Mouse (Mus musculus): ENCODE measurements at regions not wholly inside any gene's neighbourhood (a gene's known extent, or its start where the extent isn't known, plus 50 kb on each side); places are given as distances from the start of the nearest gene placed in this dataset.

DNA sequence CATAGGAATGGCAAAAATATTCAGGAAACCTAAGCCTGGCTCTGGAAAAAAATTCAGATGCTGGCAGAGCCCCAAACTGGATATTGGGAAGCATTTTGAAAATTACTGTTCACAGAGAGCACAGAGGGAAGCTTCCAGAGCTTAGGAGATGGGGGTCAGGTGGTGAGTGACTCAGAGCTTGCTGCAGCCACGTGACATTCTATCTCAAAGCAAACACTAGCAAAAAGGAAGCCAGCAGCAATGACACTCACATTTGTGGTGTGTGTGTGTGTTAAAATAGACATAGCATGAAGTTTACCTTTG lies 58.6 kb upstream of the Mkln1 start:
- Histone ChIP-seq H3K9me3 (no peaks in the 10 kb centered on the region), H3K4me2 (no peak overlapping the region), H3K9ac (no peak overlapping the region), H3K27me3 (no peaks in the 10 kb centered on the region), H3K4me1 (peaks cover 19% of the 10 kb centered on the region), H3K4me3 (no peak overlapping the region), H3K27ac (no peak overlapping the region), H3K36me3 (no peaks in the 10 kb centered on the region)
- ATAC-seq (ENCODE audit: insufficient number of reproducible peaks, insufficient read depth, low FRiP score, low TSS enrichment, low read depth), result no peak
- 38% methylated on average over 1 of the region's 1 CpGs for WGBS

DNA sequence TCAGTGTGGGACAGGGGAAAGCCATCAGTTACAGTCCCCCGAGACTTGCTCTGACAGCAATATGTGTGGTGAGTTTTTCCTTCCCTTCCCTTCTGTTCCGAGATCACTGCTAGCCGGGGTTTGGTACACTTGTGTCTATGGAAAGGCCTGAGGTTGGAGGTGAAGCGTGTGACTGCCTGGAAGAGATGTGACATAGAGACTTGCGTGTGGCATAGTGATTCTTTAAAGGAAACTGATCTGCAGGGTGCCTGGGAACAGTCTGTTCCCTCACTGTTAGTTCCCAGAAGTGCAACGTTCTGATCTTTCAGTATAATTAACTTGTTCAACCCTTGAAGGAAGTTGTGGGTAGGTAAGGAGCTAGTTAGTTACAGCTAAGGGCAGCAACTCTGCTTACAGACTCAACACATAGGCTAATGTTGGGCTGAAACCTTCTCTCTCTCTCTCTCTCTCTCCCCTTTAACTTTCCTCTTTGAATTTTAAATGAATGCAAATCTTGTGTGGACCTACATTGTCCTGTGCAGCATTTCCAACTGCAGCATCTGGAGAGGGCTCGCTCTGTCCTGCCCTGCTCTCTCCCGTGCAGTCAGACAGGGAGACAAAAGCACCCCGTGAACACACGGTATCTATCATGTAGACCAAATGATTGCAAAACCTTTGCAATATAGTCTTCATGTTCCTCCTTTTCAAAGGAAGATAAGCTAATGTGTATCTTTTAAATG lies 53.0 kb upstream of the Mkln1 start:
- H3K9me3 ChIP-seq, result no peaks in the 10 kb centered on the region
- WGBS, result 62% methylated on average over 10 of the region's 10 CpGs
- no peak overlapping the region for H3K9ac ChIP-seq
- H3K36me3 ChIP-seq, result no peaks in the 10 kb centered on the region
- H3K4me3 ChIP-seq, result no peak overlapping the region
- no peaks in the 10 kb centered on the region for H3K4me1 ChIP-seq
- no peaks in the 10 kb centered on the region for H3K27me3 ChIP-seq
- no peak for ATAC-seq (ENCODE audit: insufficient number of reproducible peaks, insufficient read depth, low FRiP score, low TSS enrichment, low read depth)
- no peak overlapping the region for H3K4me2 ChIP-seq
- H3K27ac ChIP-seq, result no peak overlapping the region

DNA sequence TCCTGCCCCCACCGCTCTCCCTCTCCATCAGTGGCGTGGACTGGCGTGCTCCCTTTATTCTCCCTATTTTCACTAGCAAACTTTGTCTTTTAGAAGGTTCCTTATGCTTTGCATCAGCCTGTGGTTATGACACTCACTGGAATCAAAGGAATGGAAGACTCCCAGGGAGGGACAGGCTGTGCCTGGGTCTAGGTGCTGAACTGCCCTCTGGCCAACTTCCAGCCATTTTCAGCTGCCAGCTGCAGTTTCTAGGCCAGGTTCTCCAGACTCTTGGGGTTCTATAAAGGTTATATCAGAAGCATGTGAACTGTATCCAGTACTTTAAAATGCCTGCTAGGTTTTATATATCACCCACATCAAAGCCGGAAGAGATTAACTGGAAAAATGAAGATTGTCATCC lies 50.2 kb upstream of the Mkln1 start:
- no peaks in the 10 kb centered on the region for H3K9me3 ChIP-seq
- H3K9ac ChIP-seq, result no peak overlapping the region
- H3K4me1 ChIP-seq, result no peaks in the 10 kb centered on the region
- no peaks in the 10 kb centered on the region for H3K36me3 ChIP-seq
- no peak overlapping the region for H3K4me2 ChIP-seq
- WGBS, result 83% methylated on average over 4 of the region's 4 CpGs
- no peak for ATAC-seq (ENCODE audit: insufficient number of reproducible peaks, insufficient read depth, low FRiP score, low TSS enrichment, low read depth)
- H3K4me3 ChIP-seq, result no peak overlapping the region
- no peaks in the 10 kb centered on the region for H3K27me3 ChIP-seq
- no peak overlapping the region for H3K27ac ChIP-seq

MicroRNA genes in the stretch of these regions (microRNA counts, 519-probe panel; counts per million panel counts)
- microRNA mmu-miR-29a, result 3,305 counts per million, percentile 76 among the panel's probes with 10 or more counts

Small RNA genes in the stretch of these regions (microRNA-seq; reads per million reads assigned to microRNA genes)
- gene Mir29a (100 reads per million, percentile 54 among the genes with 10 or more reads in this experiment), gene Mir29b-1 (2.4 reads per million, percentile 7 among the genes with 10 or more reads in this experiment)
